Mouse (Mus musculus): Measurements from ENCODE around the gene Klhl32. TPM values are rescaled to one million over a fixed set of nuclear protein-coding genes. Genes with fewer than 3 reads are reported as not detected.
A peak's percentile ranks its signal among the peaks of the same experiment; 100 is the strongest.

Gene Klhl32
- polyA plus RNA-seq, 1 experiment from 2014 or later = 36.4 TPM

DNA sequence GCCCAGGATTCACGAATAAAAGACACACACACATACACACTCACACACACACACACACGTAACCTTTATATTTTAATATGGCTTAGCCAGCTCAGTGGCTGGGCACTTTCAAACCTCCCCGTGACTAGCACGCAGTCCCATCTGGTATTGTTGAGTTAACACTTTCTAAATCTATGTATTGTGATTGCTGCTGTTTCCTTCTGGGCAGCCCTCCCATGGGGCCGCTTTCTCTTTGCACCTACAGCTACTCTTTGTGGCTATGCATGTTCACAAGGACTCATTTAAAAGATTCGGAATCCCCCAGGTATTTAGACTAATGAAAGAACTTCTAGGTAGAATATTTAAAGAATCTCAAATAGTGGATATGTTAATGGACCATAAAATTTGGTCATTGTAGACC lies 249.2 kb downstream of the Klhl32 start:
- 90% methylated on average over 6 of the region's 6 CpGs for WGBS
- Histone ChIP-seq H3K36me3 (ENCODE audit: control insufficient read depth, insufficient read depth, low read length) (no peaks in the 10 kb centered on the region), H3K4me1 (ENCODE audit: control insufficient read depth, insufficient read depth, low read length) (no peaks in the 10 kb centered on the region), H3K27ac (ENCODE audit: low read length) (no peak overlapping the region), H3K9ac (ENCODE audit: low read depth, low read length) (no peak overlapping the region), H3K27me3 (ENCODE audit: control insufficient read depth, insufficient read depth, low read depth, low read length) (no peaks in the 10 kb centered on the region), H3K4me3 (ENCODE audit: low read depth, low read length) (no peak overlapping the region), H3K4me2 (ENCODE audit: low read length) (no peak overlapping the region), H3K9me3 (replicated peaks; ENCODE audit: control insufficient read depth, low read length, poor library complexity, severe bottlenecking) (no peaks in the 10 kb centered on the region)
- ATAC-seq = no peak

DNA sequence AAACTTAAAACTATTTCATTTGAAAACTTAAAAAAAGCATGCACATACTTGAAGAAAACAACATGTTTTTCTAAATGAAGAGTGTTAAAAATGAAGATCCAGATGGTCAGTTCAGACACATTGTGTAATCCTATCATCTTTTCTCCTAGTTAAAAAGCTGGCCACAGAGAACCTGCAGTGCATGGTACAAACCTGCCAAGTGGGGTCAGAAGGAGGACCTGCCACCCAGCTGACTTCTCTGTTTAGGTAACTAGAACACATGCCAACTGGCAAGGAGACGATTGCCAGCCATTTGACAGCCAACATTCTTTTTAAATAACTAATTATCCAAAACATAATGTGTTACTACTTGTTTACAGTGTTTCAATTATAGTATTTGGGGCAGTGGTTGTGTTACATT lies 252.3 kb downstream of the Klhl32 start:
- H3K4me3 ChIP-seq (ENCODE audit: low read depth, low read length) = no peak overlapping the region
- 94% methylated on average over 1 of the region's 1 CpGs for WGBS
- no peaks in the 10 kb centered on the region for H3K36me3 ChIP-seq (ENCODE audit: control insufficient read depth, insufficient read depth, low read length)
- no peak overlapping the region for H3K27ac ChIP-seq (ENCODE audit: low read length)
- H3K9ac ChIP-seq (ENCODE audit: low read depth, low read length) = no peak overlapping the region
- H3K4me1 ChIP-seq (ENCODE audit: control insufficient read depth, insufficient read depth, low read length) = no peaks in the 10 kb centered on the region
- no peak for ATAC-seq
- no peaks in the 10 kb centered on the region for H3K27me3 ChIP-seq (ENCODE audit: control insufficient read depth, insufficient read depth, low read depth, low read length)
- no peak overlapping the region for H3K4me2 ChIP-seq (ENCODE audit: low read length)
- no peaks in the 10 kb centered on the region for H3K9me3 ChIP-seq (replicated peaks; ENCODE audit: control insufficient read depth, low read length, poor library complexity, severe bottlenecking)

DNA sequence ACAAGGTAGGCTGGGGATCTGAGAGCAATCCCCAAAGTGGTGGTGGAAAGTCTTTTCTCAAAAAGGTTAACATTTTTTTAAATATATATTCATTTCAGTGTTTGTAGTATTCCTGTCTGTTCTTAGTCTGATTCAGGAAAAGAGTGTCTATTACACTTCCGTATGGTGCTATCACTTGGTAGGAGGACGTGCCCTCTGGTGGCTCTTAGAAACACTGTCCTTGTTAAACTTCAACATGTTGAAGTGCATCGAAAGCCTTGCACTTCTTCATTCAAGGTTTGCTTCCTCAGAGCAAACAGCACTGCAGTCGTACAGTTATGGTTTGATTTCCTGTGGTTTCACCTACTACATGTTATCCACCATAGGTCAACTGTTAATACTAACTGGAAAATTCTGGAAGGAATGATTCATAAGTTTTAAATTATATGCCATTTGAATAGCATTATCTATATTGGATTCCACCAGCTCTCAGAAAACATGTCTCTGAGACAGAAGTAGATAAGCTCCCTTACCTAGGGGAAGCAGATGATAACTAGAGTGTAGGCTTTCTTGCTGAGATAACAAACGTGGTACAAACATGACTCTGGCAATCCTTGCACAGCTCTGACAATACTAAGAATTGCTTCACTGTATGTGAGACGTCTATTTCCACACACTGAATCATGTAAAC lies 253.8 kb downstream of the Klhl32 start:
- no peak overlapping the region for H3K4me2 ChIP-seq (ENCODE audit: low read length)
- ATAC-seq = no peak
- no peaks in the 10 kb centered on the region for H3K27me3 ChIP-seq (ENCODE audit: control insufficient read depth, insufficient read depth, low read depth, low read length)
- no peak overlapping the region for H3K4me3 ChIP-seq (ENCODE audit: low read depth, low read length)
- no peaks in the 10 kb centered on the region for H3K4me1 ChIP-seq (ENCODE audit: control insufficient read depth, insufficient read depth, low read length)
- H3K9me3 ChIP-seq (replicated peaks; ENCODE audit: control insufficient read depth, low read length, poor library complexity, severe bottlenecking) = no peaks in the 10 kb centered on the region
- H3K27ac ChIP-seq (ENCODE audit: low read length) = no peak overlapping the region
- H3K9ac ChIP-seq (ENCODE audit: low read depth, low read length) = no peak overlapping the region
- WGBS = 91% methylated on average over 6 of the region's 6 CpGs
- H3K36me3 ChIP-seq (ENCODE audit: control insufficient read depth, insufficient read depth, low read length) = no peaks in the 10 kb centered on the region

DNA sequence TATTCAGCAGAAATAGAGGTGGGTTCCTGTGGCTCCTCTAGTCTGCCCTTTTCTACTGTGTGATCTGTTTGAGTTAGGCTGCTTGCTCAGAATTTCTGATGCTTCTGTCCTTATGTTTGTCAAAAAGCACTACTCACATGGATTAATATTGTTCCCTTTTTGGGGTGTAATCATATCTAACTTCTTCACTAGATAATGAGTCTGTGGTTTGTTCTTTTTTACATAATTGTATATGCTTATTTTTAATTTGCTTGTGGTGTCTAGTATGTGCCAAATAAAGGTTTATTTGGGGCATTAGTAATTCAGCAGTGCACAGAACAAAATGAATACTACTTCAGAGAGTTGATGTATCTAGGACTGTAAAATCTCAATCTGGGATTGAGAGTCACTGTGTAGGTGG lies 256.1 kb downstream of the Klhl32 start:
- no peak for ATAC-seq
- no peaks in the 10 kb centered on the region for H3K4me1 ChIP-seq (ENCODE audit: control insufficient read depth, insufficient read depth, low read length)

DNA sequence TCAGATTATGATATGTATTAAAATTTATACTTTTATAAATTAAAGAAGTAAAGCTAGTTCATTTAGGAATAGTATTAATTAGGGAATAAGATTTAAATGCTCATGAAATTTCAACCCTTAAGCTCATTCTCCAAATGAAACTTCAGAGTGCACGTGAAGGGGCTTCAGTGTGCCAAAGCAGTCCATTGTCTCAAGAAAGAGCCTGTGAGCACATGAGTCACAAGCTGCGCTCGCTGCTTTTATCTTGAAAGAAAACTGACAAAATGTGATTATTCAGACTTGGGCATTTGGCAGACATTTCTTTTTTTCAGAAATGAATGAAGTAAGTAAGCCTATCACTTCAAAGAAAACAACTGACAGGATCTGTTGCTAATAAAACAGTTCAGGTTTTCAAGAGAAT lies 266.9 kb downstream of the Klhl32 start:
- H3K4me3 ChIP-seq (ENCODE audit: low read depth, low read length) = no peak overlapping the region
- WGBS = 27% methylated on average over 3 of the region's 3 CpGs
- no peak overlapping the region for H3K27ac ChIP-seq (ENCODE audit: low read length)
- no peak overlapping the region for H3K4me2 ChIP-seq (ENCODE audit: low read length)
- ATAC-seq = no peak
- H3K9me3 ChIP-seq (replicated peaks; ENCODE audit: control insufficient read depth, low read length, poor library complexity, severe bottlenecking) = no peaks in the 10 kb centered on the region
- no peaks in the 10 kb centered on the region for H3K27me3 ChIP-seq (ENCODE audit: control insufficient read depth, insufficient read depth, low read depth, low read length)
- no peaks in the 10 kb centered on the region for H3K4me1 ChIP-seq (ENCODE audit: control insufficient read depth, insufficient read depth, low read length)
- no peaks in the 10 kb centered on the region; the same call in 1 of the 2 replicates for H3K36me3 ChIP-seq (ENCODE audit: control insufficient read depth, insufficient read depth, low read length)
- H3K9ac ChIP-seq (ENCODE audit: low read depth, low read length) = no peak overlapping the region

More for the DNA sequence above, 256.1 kb downstream of the Klhl32 start:
- Histone ChIP-seq H3K4me2 (ENCODE audit: low read length) (no peak overlapping the region), H3K27ac (ENCODE audit: low read length) (no peak overlapping the region), H3K9ac (ENCODE audit: low read depth, low read length) (no peak overlapping the region), H3K9me3 (replicated peaks; ENCODE audit: control insufficient read depth, low read length, poor library complexity, severe bottlenecking) (no peaks in the 10 kb centered on the region), H3K4me3 (ENCODE audit: low read depth, low read length) (no peak overlapping the region), H3K36me3 (ENCODE audit: control insufficient read depth, insufficient read depth, low read length) (no peaks in the 10 kb centered on the region), H3K27me3 (ENCODE audit: control insufficient read depth, insufficient read depth, low read depth, low read length) (no peaks in the 10 kb centered on the region)

DNA sequence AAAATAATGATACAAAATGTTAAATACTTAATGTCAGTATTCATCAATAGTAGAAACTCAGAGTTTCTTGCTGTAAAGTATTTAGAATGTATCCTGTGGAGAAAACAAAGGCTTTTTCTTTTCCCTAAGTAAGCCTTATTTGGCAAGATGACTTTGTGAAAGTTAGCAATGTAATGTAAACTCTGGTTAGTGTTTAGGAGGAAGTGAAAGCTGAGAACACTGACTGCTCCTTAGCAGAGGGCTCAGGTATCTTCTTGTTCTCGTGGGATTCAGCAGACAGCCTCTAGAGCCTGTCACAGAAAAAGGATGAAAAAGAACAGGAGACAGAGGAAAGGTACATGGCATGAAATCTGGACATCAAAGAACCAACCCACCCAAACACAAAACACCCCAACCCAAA lies 268.6 kb downstream of the Klhl32 start:
- H3K36me3 ChIP-seq (ENCODE audit: control insufficient read depth, insufficient read depth, low read length) = no peaks in the 10 kb centered on the region
- no peaks in the 10 kb centered on the region for H3K27me3 ChIP-seq (ENCODE audit: control insufficient read depth, insufficient read depth, low read depth, low read length)
- H3K9me3 ChIP-seq (replicated peaks; ENCODE audit: control insufficient read depth, low read length, poor library complexity, severe bottlenecking) = no peaks in the 10 kb centered on the region
- H3K27ac ChIP-seq (ENCODE audit: low read length) = no peak overlapping the region
- ATAC-seq = no peak
- no peak overlapping the region for H3K9ac ChIP-seq (ENCODE audit: low read depth, low read length)
- no peak overlapping the region for H3K4me2 ChIP-seq (ENCODE audit: low read length)
- WGBS = 77% methylated on average over 1 of the region's 1 CpGs
- no peaks in the 10 kb centered on the region for H3K4me1 ChIP-seq (ENCODE audit: control insufficient read depth, insufficient read depth, low read length)
- no peak overlapping the region for H3K4me3 ChIP-seq (ENCODE audit: low read depth, low read length)

DNA sequence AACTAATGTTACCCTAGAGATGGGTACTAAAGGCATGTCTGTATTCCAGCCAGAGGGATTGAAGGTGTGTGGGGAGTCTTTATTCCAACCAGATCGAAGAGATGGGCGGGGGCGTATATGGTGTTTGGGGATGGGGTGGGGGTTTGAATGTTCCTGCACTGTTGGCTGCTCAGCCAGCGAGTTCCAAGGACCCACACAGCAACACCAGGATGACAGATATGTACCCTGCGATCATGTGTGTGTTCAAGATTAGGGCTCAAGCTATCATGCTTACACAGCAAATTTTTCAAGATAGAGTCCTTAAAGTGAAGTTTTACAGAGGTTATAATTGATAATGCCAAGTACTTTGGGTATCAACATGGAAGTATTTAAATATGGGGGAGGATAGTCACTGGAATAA lies 273.3 kb downstream of the Klhl32 start:
- Histone ChIP-seq H3K4me3 (ENCODE audit: low read depth, low read length) (no peak overlapping the region), H3K27me3 (ENCODE audit: control insufficient read depth, insufficient read depth, low read depth, low read length) (no peaks in the 10 kb centered on the region), H3K27ac (ENCODE audit: low read length) (no peak overlapping the region), H3K4me2 (ENCODE audit: low read length) (no peak overlapping the region), H3K4me1 (ENCODE audit: control insufficient read depth, insufficient read depth, low read length) (no peaks in the 10 kb centered on the region), H3K9ac (ENCODE audit: low read depth, low read length) (no peak overlapping the region), H3K9me3 (replicated peaks; ENCODE audit: control insufficient read depth, low read length, poor library complexity, severe bottlenecking) (no peaks in the 10 kb centered on the region), H3K36me3 (ENCODE audit: control insufficient read depth, insufficient read depth, low read length) (no peaks in the 10 kb centered on the region)
- WGBS = 97% methylated on average over 5 of the region's 5 CpGs
- ATAC-seq = no peak

DNA sequence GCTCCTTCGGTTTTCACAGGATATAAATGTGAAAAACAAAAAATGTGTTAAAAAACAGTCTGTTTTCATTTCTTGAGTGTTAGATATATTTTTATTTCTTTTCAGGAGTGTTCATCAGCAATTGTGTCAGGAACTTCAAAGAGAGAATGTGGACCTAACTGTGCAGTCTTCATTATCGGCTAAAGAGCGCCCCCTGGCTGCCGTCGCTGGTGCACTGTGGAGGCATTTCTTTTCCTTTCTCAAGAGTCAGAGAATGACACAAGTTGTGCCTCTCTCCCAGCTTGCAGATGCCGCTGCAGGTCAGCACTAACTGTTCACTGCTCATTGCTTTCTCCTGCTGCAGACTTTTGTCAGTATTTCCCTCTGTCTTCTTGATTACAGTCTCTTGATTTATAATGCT lies 276.6 kb downstream of the Klhl32 start:
- 17% methylated on average over 6 of the region's 6 CpGs for WGBS
- ATAC-seq = peak; percentile 93
- H3K27ac ChIP-seq (ENCODE audit: low read length) = no peak overlapping the region
- H3K4me3 ChIP-seq (ENCODE audit: low read depth, low read length) = no peak overlapping the region
- H3K4me2 ChIP-seq (ENCODE audit: low read length) = no peak overlapping the region
- no peaks in the 10 kb centered on the region for H3K9me3 ChIP-seq (replicated peaks; ENCODE audit: control insufficient read depth, low read length, poor library complexity, severe bottlenecking)
- no peaks in the 10 kb centered on the region for H3K27me3 ChIP-seq (ENCODE audit: control insufficient read depth, insufficient read depth, low read depth, low read length)
- no peak overlapping the region for H3K9ac ChIP-seq (ENCODE audit: low read depth, low read length)
- H3K4me1 ChIP-seq (ENCODE audit: control insufficient read depth, insufficient read depth, low read length) = no peaks in the 10 kb centered on the region
- H3K36me3 ChIP-seq (ENCODE audit: control insufficient read depth, insufficient read depth, low read length) = no peaks in the 10 kb centered on the region

DNA sequence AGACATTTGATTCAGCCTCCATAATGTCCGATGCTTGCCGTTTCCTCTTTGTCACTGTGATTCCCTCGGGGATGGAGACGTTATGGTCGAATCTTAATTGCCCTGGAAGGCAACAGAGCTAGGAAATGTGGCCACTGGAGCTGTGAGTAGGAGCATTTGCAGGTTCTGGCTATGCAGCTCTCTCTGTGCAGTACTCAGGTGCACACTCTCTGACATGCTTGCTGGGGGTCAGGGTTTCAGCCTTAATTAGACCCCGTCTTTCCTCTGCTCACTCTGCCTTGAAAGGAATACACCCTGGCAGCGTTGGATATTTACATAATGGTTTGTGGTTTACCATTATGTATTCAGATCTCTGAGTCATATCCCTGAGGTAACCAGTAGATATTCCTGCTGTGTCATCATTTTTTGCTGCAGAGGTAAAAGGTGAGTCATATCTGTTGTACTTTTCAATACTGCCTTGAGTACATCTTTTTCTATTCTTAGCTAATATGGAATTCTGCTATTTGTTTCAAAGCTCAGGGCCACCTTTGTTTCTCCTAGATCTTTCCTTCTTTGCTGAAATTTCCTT lies 281.9 kb downstream of the Klhl32 start:
- H3K4me3 ChIP-seq (ENCODE audit: low read depth, low read length) = no peak overlapping the region
- no peak overlapping the region for H3K4me2 ChIP-seq (ENCODE audit: low read length)
- H3K36me3 ChIP-seq (ENCODE audit: control insufficient read depth, insufficient read depth, low read length) = no peaks in the 10 kb centered on the region
- 0 out of 2 replicates have a peak overlapping the region, but pooled peaks have one; percentile 25 for H3K9ac ChIP-seq (ENCODE audit: low read depth, low read length)
- ATAC-seq = no peak
- H3K9me3 ChIP-seq (replicated peaks; ENCODE audit: control insufficient read depth, low read length, poor library complexity, severe bottlenecking) = no peaks in the 10 kb centered on the region
- H3K27ac ChIP-seq (ENCODE audit: low read length) = no peak overlapping the region
- H3K27me3 ChIP-seq (ENCODE audit: control insufficient read depth, insufficient read depth, low read depth, low read length) = no peaks in the 10 kb centered on the region
- 39% methylated on average over 7 of the region's 7 CpGs for WGBS
- H3K4me1 ChIP-seq (ENCODE audit: control insufficient read depth, insufficient read depth, low read length) = peaks cover 2% of the 10 kb centered on the region; the same call in 1 of the 2 replicates
